Mouse (Mus musculus) cerebellum, adult 9-10 months (tissue): Measurements from ENCODE around the gene Lpcat3.
"Not testable (repeated sequence)": the region's sequence is repeated elsewhere in the genome, so short reads cannot be mapped to it uniquely, and the experiment has no call there.

Source experiments
- DNase-seq: peaks from one replicate; pipeline ENCODE4 v3.0.0; 2022

The Lpcat3 gene

GRCm38 (mm10) chr6:124662477-124663423 is at the start of gene Lpcat3:
Gene Lpcat3 (plus strand): TSS chr6:124663027.
- peak; percentile 100 for DNase-seq

DNA sequence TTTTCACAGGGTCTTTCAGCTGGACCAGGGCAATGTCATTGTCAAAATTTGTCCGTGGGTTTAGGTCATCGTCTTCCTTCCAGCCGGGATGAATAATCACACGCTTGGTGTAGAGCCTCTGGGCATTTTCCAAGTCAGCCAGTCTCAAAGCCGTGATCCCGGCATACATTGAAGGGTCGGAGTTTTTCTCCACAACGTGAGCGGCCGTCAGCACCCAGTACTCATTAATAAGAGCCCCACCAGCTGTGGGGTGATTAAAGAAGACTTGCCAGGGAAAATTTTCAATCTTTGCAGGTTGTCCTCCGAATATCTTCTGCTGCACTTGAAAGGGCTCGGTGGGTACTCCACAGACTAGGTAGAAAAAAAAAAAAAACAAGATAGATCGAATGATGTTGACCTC is 37.2 kb upstream of the Lpcat3 start:
- no peak for DNase-seq

- DNase-seq, result not testable (repeated sequence)
These were observed 36.6 kb upstream of the Lpcat3 start for GRCm38 (mm10) chr6:124626184-124626583.

DNA sequence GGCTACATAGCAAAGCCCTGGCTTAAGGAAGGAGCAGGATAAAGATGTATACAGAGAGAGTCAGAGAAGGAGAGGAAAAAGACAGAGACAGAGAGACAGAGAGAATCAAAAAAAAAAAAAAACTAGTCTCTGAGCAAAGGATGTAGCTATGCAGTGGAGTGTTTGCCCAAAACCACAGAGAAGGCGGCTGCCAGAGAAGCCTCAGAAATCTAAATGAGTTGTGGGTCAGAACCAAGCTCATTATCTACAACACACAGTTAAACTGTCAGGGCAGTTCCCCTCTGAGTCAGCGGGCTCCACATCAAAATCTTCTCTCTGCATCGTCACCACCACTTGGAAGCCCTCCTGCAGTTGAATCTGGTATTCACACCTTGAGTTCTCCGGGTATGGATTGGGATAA is 32.1 kb upstream of the Lpcat3 start:
- no peak for DNase-seq

GRCm38 (mm10) chr6:124635985-124636384 is 26.8 kb upstream of the Lpcat3 start, which contains the start of gene C1s2:
Gene C1s2 (minus strand): TSS chr6:124636085.
- not testable (repeated sequence) for DNase-seq

DNA sequence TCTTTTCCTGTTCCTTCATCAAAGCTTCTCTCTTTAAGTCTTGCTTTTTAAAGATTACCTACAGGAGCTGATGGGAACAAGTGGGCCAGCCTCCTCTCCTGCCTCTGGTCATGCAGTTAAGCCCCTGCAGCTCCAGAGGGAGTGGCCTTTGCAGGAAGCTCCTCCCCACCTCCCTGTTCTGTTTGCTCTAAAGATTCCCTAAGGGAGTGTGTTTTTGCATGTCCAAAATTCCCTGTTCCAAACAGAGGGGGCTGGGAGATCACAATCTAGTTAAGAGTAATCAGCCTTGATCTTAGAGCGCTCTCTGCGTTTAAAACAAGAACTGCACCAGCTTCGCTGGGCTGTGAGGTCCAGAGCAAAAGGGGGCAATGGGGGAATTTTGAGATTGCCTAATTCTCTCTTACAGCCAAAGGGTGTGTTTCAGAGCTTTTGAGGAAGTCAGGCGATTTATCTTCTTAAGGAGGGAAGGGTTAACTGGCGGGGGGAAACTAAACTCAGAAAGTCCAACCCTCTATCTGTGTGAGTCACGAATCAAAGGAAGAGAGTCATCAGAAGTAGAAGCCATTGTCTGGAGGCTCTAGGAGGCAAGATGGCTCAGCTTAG is 25.9 kb upstream of the Lpcat3 start:
- DNase-seq, result not testable (repeated sequence)

- no peak for DNase-seq
These were observed 22.8 kb upstream of the Lpcat3 start for GRCm38 (mm10) chr6:124640041-124640440.

- DNase-seq, result peak; percentile 81
These were observed 21.8 kb upstream of the Lpcat3 start for GRCm38 (mm10) chr6:124640997-124641396.

DNA sequence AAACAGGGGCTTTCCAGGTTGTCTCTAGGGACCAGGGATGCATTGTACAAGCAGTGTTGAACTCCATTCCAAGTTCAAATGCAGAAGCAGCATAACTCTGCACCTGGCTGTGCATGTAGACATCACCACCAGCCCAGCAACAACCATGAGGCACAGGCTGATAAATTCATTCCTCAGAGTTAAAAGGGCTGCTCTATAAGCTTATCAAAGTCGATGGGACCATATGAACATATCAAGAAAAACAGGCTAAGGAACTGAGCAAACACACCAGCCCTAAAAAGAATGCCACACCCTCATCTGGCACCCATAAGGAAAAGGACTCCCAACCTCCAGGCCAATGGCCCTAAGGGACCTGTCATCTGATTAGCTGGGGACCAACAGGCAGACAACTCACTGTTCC is 16.4 kb upstream of the Lpcat3 start:
- no peak for DNase-seq

DNA sequence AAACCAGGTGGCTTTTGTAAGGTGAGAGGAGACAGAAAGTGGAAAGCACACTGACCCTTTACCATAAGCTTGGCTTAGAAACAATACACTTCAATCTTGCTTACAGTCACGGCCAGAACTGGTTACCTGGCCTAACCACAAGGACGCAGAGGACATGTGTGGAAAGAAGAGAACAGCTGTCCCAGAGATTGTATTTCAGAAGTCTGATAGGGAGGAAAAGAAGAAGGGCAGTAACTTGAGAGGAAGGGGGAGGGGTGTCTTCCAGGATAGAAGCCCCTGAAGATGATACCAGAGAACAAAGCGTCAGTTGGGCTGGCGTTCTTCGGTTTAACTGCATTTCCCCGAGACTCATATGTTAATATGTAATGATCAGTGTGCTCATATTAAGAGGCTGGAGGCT is 6.9 kb upstream of the Lpcat3 start:
- no peak for DNase-seq

GRCm38 (mm10) chr6:124658067-124658466 is 4.8 kb upstream of the Lpcat3 start:
- no peak for DNase-seq

GRCm38 (mm10) chr6:124661156-124661806 is 1.5 kb upstream of the Lpcat3 start:
- DNase-seq, result no peak

- DNase-seq, result no peak
These were observed 832 bp upstream of the Lpcat3 start for GRCm38 (mm10) chr6:124661995-124662394.

GRCm38 (mm10) chr6:124663424-124663795 is 583 bp downstream of the Lpcat3 start:
- DNase-seq, result no peak

GRCm38 (mm10) chr6:124664256-124664655 is 1.4 kb downstream of the Lpcat3 start:
- no peak for DNase-seq

- DNase-seq, result no peak
These were observed 2.2 kb downstream of the Lpcat3 start for GRCm38 (mm10) chr6:124665011-124665410.

GRCm38 (mm10) chr6:124669234-124669859 is 6.5 kb downstream of the Lpcat3 start:
- peak; percentile 87 for DNase-seq

DNA sequence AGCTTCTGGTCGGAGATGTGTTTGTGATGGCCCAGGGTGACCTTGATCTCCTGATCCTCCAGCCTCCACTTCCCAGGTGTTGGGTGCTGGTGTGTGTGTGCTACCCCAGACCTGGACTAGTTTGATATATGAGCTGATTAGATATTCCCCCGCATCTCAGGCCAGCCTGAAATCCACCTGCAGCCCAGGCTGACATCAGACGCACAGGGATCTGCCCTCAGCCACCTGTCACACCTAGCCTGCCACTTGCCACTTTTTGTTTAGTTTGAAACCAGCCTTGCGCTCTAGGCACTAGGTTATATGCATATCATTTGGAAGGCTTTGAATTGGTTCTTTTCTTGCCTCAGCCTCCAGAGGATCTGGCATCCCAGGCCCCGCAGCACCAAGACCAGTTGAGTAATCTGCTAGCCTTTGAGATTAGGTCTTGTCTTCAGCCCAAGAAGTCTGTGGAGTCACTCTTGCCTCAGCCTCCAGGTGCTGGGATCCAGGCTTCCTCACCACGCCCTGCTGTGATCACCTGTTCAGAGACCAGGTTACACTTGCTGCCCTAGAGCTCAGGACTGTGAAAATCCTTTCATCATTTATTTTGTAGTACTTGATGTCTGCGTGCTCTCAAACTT is 7.6 kb downstream of the Lpcat3 start:
- DNase-seq, result no peak

GRCm38 (mm10) chr6:124672100-124672499 is 9.3 kb downstream of the Lpcat3 start:
- DNase-seq, result no peak

GRCm38 (mm10) chr6:124673619-124674018 is 10.8 kb downstream of the Lpcat3 start:
- DNase-seq, result peak; percentile 82

- DNase-seq, result no peak
These were observed 11.8 kb downstream of the Lpcat3 start for GRCm38 (mm10) chr6:124674591-124674990.

GRCm38 (mm10) chr6:124676171-124676570 is 13.3 kb downstream of the Lpcat3 start:
- DNase-seq, result no peak

DNA sequence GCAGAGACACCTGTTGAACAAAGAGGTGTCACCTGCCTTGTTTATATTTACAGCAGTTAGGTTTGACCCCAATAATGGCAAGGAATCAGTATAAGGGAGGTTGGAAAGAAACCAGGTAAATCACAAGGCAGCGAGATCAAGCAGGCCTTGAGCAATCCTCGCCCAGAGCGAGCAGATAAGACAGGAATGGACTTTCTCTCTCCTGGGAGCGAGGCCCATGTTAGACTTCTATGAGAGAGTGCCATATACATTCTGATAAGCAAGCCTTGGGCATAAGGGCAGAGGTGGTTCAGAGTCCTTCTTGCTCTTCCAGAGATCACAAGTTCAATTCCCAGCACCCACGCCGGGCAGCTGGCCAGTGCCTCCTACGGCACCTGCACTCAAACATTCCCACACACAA is 15.9 kb downstream of the Lpcat3 start:
- no peak for DNase-seq
